Mouse (Mus musculus) kidney, postnatal 0 days (tissue): ENCODE measurements around the gene Klk4. TPM values are rescaled to one million over a fixed set of nuclear protein-coding genes. Genes with fewer than 3 reads are reported as not detected.
A peak's percentile ranks its signal among the peaks of the same experiment; 100 is the strongest.

Experiments
- ATAC-seq: fragments of 200-750 bp; cut with Nextera tagmentation; replicated peaks from 2 replicates; pipeline ENCODE4 v1.8.0; 2017; ENCODE audit warnings: low read depth, moderate number of reproducible peaks, moderate TSS enrichment, moderate library complexity; ENCODE audit not compliant: low FRiP score
- DNase-seq: peaks from one replicate; pipeline ENCODE4 v3.0.0-alpha.2; 2016; ENCODE audit warnings: low spot score
- H3K27ac ChIP-seq: fragments of 300-500 bp; sonication (generic); 2 replicates; pipeline ENCODE4 v1.5.1; 2014; ENCODE audit warnings: mild to moderate bottlenecking
- H3K27me3 ChIP-seq: fragments of 300-500 bp; sonication (generic); 2 replicates; pipeline ENCODE4 v1.6.1; 2014; ENCODE audit warnings: low read length, mixed read lengths; ENCODE audit not compliant: insufficient read depth
- H3K36me3 ChIP-seq: fragments of 300-500 bp; sonication (generic); 2 replicates; pipeline ENCODE4 v1.6.1; 2014; ENCODE audit warnings: low read length, mixed read lengths; ENCODE audit not compliant: insufficient read depth
- H3K4me1 ChIP-seq: fragments of 300-500 bp; sonication (generic); replicated peaks from 2 replicates; pipeline ENCODE4 v1.6.1; 2014; ENCODE audit warnings: antibody characterized with exemption, low read length, mixed read lengths; ENCODE audit not compliant: insufficient read depth
- H3K4me2 ChIP-seq: fragments of 300-500 bp; sonication (generic); 2 replicates; pipeline ENCODE4 v1.6.1; 2014; ENCODE audit warnings: mild to moderate bottlenecking, low read length, moderate library complexity, mixed read lengths
- H3K4me3 ChIP-seq: fragments of 300-500 bp; sonication (generic); replicated peaks from 2 replicates; pipeline ENCODE4 v1.5.1; 2014; ENCODE audit warnings: low read depth, low read length
- H3K9ac ChIP-seq: fragments of 300-500 bp; sonication (generic); 2 replicates; pipeline ENCODE4 v1.6.1; 2014; ENCODE audit warnings: low read depth, low read length
- H3K9me3 ChIP-seq: fragments of 300-500 bp; sonication (generic); replicated peaks from 2 replicates; pipeline ENCODE4 v1.6.1; 2016; ENCODE audit warnings: low read length, inconsistent platforms, mixed read lengths
- CTCF ChIP-seq: IDR thresholded peaks from 2 replicates; pipeline ENCODE4 v1.5.1; 2016; ENCODE audit warnings: antibody characterized with exemption, low read depth, mild to moderate bottlenecking, moderate library complexity
- WGBS: fragments of 180-500 bp; shearing (Covaris S2); extraction: QIAGEN DNeasy Blood & Tissue Kit; methylation state at CpG from one replicate; pipeline ENCODE4 v1.1.7; 2014; 5-methylcytosine and 5-hydroxymethylcytosine counted together
- polyA plus RNA-seq: library from polyadenylated mRNA; unstranded; fragments of >200 nt; fragmentation: Nextera tagmentation; extraction: Ambion mirVana; gene quantifications from 2 replicates; pipeline ENCODE4 v1.2.1, GENCODE M21; 2015

Gene Klk4
- polyA plus RNA-seq, 1 experiment from 2014 or later: not detected

GRCm38 (mm10) chr7:43918426-43918825 lies 37.5 kb downstream of the Klk4 start:
- Histone ChIP-seq H3K36me3 (no peaks in the 10 kb centered on the region), H3K9me3 (no peaks in the 10 kb centered on the region), H3K9ac (no peak overlapping the region), H3K4me2 (no peak overlapping the region), H3K4me1 (no peaks in the 10 kb centered on the region), H3K27ac (no peak overlapping the region), H3K27me3 (no peaks in the 10 kb centered on the region), H3K4me3 (no peak overlapping the region)
- ATAC-seq (no peak), DNase-seq (no peak)
- no peak for TF ChIP-seq CTCF
- WGBS: 59% methylated on average over 13 of the region's 13 CpGs

GRCm38 (mm10) chr7:43918871-43919270 lies 37.9 kb downstream of the Klk4 start:
- Histone ChIP-seq H3K9ac (no peak overlapping the region), H3K4me2 (no peak overlapping the region), H3K27me3 (no peaks in the 10 kb centered on the region), H3K4me1 (no peaks in the 10 kb centered on the region), H3K36me3 (no peaks in the 10 kb centered on the region), H3K4me3 (no peak overlapping the region), H3K9me3 (no peaks in the 10 kb centered on the region), H3K27ac (no peak overlapping the region)
- DNase-seq (no peak), ATAC-seq (no peak)
- WGBS: 64% methylated on average over 8 of the region's 8 CpGs
- TF ChIP-seq CTCF: no peak

GRCm38 (mm10) chr7:43919559-43920451 lies 38.8 kb downstream of the Klk4 start:
- peak; percentile 89 for ATAC-seq
- H3K4me3 ChIP-seq: no peak overlapping the region
- no peak overlapping the region for H3K4me2 ChIP-seq
- peak; percentile 95 for TF ChIP-seq CTCF
- H3K9ac ChIP-seq: no peak overlapping the region
- DNase-seq: peak; percentile 87
- H3K27me3 ChIP-seq: no peaks in the 10 kb centered on the region
- H3K4me1 ChIP-seq: no peaks in the 10 kb centered on the region
- no peaks in the 10 kb centered on the region for H3K36me3 ChIP-seq
- no peaks in the 10 kb centered on the region for H3K9me3 ChIP-seq
- WGBS: 29% methylated on average over 14 of the region's 14 CpGs
- H3K27ac ChIP-seq: no peak overlapping the region

- H3K36me3 ChIP-seq: no peaks in the 10 kb centered on the region
- H3K4me1 ChIP-seq: no peaks in the 10 kb centered on the region
- H3K27ac ChIP-seq: no peak overlapping the region
- DNase-seq (no peak), ATAC-seq (no peak)
- no peaks in the 10 kb centered on the region for H3K27me3 ChIP-seq
- TF ChIP-seq CTCF: no peak
- H3K4me3 ChIP-seq: no peak overlapping the region
- 88% methylated on average over 3 of the region's 3 CpGs for WGBS
- no peak overlapping the region for H3K9ac ChIP-seq
- no peak overlapping the region for H3K4me2 ChIP-seq
- no peaks in the 10 kb centered on the region for H3K9me3 ChIP-seq
These were observed 39.6 kb downstream of the Klk4 start for GRCm38 (mm10) chr7:43920582-43920981.

- Histone ChIP-seq H3K9ac (no peak overlapping the region), H3K4me2 (no peak overlapping the region), H3K36me3 (no peaks in the 10 kb centered on the region), H3K4me1 (no peaks in the 10 kb centered on the region), H3K27ac (no peak overlapping the region), H3K4me3 (no peak overlapping the region), H3K9me3 (no peaks in the 10 kb centered on the region), H3K27me3 (no peaks in the 10 kb centered on the region)
- DNase-seq: no peak
- WGBS: 80% methylated on average over 6 of the region's 6 CpGs
- ATAC-seq: no peak
- TF ChIP-seq CTCF: no peak
These were observed 40.1 kb downstream of the Klk4 start for GRCm38 (mm10) chr7:43921087-43921486.

GRCm38 (mm10) chr7:43921941-43922340 lies 41.0 kb downstream of the Klk4 start:
- no peaks in the 10 kb centered on the region for H3K27me3 ChIP-seq
- no peak for ATAC-seq
- no peak overlapping the region for H3K4me2 ChIP-seq
- 76% methylated on average over 2 of the region's 2 CpGs for WGBS
- no peaks in the 10 kb centered on the region for H3K9me3 ChIP-seq
- TF ChIP-seq CTCF: no peak
- no peak for DNase-seq
- no peaks in the 10 kb centered on the region for H3K36me3 ChIP-seq
- no peaks in the 10 kb centered on the region for H3K4me1 ChIP-seq
- H3K4me3 ChIP-seq: no peak overlapping the region
- no peak overlapping the region for H3K9ac ChIP-seq
- H3K27ac ChIP-seq: no peak overlapping the region
